Mouse (Mus musculus) midbrain, embryonic 11.5 days (tissue): Measurements from ENCODE around the gene Wasl. TPM values are rescaled to one million over a fixed set of nuclear protein-coding genes. Genes with fewer than 3 reads are reported as not detected.

Experiments
- ATAC-seq: fragments of 200-750 bp; cut with Nextera tagmentation; 2 replicates; pipeline ENCODE4 v1.8.0; 2017; ENCODE audit warnings: moderate TSS enrichment, moderate library complexity; ENCODE audit not compliant: low FRiP score
- DNase-seq: peaks from one replicate; pipeline ENCODE4 v3.0.0; 2015; ENCODE audit warnings: low spot score; ENCODE audit errors: missing footprints
- H3K27ac ChIP-seq: fragments of 300-500 bp; sonication (generic); 2 replicates; pipeline ENCODE4 v1.5.1; 2014; ENCODE audit warnings: low read depth, low read length
- H3K27me3 ChIP-seq: fragments of 300-500 bp; sonication (generic); 2 replicates; pipeline ENCODE4 v1.6.1; 2014; ENCODE audit warnings: mild to moderate bottlenecking, low read length, moderate library complexity, mixed read lengths; ENCODE audit not compliant: control insufficient read depth, insufficient read depth
- H3K36me3 ChIP-seq: fragments of 300-500 bp; sonication (generic); 2 replicates; pipeline ENCODE4 v1.6.1; 2014; ENCODE audit warnings: mild to moderate bottlenecking, low read length, moderate library complexity, mixed read lengths; ENCODE audit not compliant: control insufficient read depth, insufficient read depth
- H3K4me1 ChIP-seq: fragments of 300-500 bp; sonication (generic); 2 replicates; pipeline ENCODE4 v1.6.1; 2014; ENCODE audit warnings: low read length; ENCODE audit not compliant: control insufficient read depth, insufficient read depth
- H3K4me2 ChIP-seq: fragments of 300-500 bp; sonication (generic); 2 replicates; pipeline ENCODE4 v1.6.1; 2014; ENCODE audit warnings: mild to moderate bottlenecking, moderate library complexity
- H3K4me3 ChIP-seq: fragments of 300-500 bp; sonication (generic); 2 replicates; pipeline ENCODE4 v1.5.1; 2014; ENCODE audit warnings: low read depth, low read length
- H3K9ac ChIP-seq: fragments of 300-500 bp; sonication (generic); 2 replicates; pipeline ENCODE4 v1.6.1; 2014; ENCODE audit warnings: low read length
- H3K9me3 ChIP-seq: fragments of 300-500 bp; sonication (generic); 2 replicates; pipeline ENCODE4 v1.6.1; 2016; ENCODE audit warnings: low read length; ENCODE audit not compliant: control insufficient read depth
- WGBS: fragments of 180-500 bp; shearing (Covaris S2); extraction: QIAGEN DNeasy Blood & Tissue Kit; methylation state at CpG from one replicate; pipeline ENCODE4 v1.1.7; 2014; 5-methylcytosine and 5-hydroxymethylcytosine counted together
- polyA plus RNA-seq: library from polyadenylated mRNA; unstranded; fragments of >200 nt; fragmentation: Nextera tagmentation; extraction: Ambion mirVana; gene quantifications from 2 replicates; pipeline ENCODE4 v1.2.1, GENCODE M21; 2014

The Wasl gene
- polyA plus RNA-seq, 1 experiment from 2014 or later = 50.7 TPM

DNA sequence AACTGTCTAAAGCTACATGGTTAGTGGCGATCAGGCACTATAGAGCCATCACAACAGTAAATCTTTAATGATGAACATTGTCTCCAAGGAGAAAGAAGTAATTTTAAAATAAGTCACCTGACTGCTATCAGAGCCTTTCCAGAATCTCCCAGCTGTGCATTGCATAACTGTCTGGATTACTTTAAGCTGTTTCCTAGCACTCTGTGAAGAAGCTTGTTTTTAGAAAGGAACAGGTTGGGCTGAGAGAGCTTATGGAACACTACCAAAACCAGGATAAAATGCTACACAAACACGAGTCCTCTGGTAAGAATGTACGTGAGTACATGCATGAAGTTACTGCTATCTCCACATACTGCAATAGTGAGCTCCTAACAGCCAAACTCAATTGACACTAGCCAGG lies 14.1 kb downstream of the Wasl start:
- Histone ChIP-seq H3K4me2 (no peak overlapping the region), H3K36me3 (no peaks in the 10 kb centered on the region), H3K4me3 (no peak overlapping the region), H3K9me3 (no peaks in the 10 kb centered on the region), H3K4me1 (no peaks in the 10 kb centered on the region), H3K27ac (no peak overlapping the region), H3K27me3 (no peaks in the 10 kb centered on the region), H3K9ac (no peak overlapping the region)
- WGBS = 85% methylated on average over 3 of the region's 3 CpGs
- ATAC-seq (no peak), DNase-seq (no peak)

DNA sequence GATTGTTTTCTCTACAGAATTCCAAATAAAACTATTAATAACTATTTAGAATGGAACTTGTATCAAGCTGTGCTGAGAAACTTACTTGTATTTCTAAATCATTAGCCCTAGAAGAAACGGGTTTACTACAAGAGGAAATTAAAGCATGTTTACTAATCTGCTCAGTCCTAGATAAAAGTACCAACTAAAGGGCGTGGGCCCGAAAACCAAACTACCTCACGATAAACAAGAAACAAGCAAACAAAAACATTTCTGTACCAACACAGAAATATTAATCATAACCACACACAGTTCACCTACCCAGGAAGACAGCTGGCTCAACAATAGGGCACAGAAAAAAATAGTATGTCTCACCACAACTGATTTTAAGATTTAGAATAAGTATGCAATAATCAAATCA lies 16.4 kb downstream of the Wasl start:
- H3K27me3 ChIP-seq = no peaks in the 10 kb centered on the region
- no peaks in the 10 kb centered on the region for H3K9me3 ChIP-seq
- H3K9ac ChIP-seq = no peak overlapping the region
- no peaks in the 10 kb centered on the region for H3K4me1 ChIP-seq
- H3K4me2 ChIP-seq = no peak overlapping the region
- DNase-seq = no peak
- H3K27ac ChIP-seq = no peak overlapping the region
- WGBS = 94% methylated on average over 4 of the region's 4 CpGs
- no peak overlapping the region for H3K4me3 ChIP-seq
- no peaks in the 10 kb centered on the region for H3K36me3 ChIP-seq
- no peak for ATAC-seq

GRCm38 (mm10) chr6:24647103-24647691 lies 17.6 kb downstream of the Wasl start:
- Histone ChIP-seq H3K4me2 (no peak overlapping the region), H3K4me3 (no peak overlapping the region), H3K9ac (no peak overlapping the region), H3K27me3 (no peaks in the 10 kb centered on the region), H3K36me3 (no peaks in the 10 kb centered on the region), H3K9me3 (no peaks in the 10 kb centered on the region), H3K4me1 (no peaks in the 10 kb centered on the region), H3K27ac (no peak overlapping the region)
- ATAC-seq (no peak), DNase-seq (no peak)
- 80% methylated on average over 4 of the region's 4 CpGs for WGBS

GRCm38 (mm10) chr6:24645346-24646053 lies 19.3 kb downstream of the Wasl start:
- DNase-seq = no peak
- Histone ChIP-seq H3K36me3 (no peaks in the 10 kb centered on the region), H3K4me3 (no peak overlapping the region)

GRCm38 (mm10) chr6:24642960-24643359 lies 21.8 kb downstream of the Wasl start:
- no peaks in the 10 kb centered on the region for H3K36me3 ChIP-seq
- ATAC-seq = no peak
- H3K4me1 ChIP-seq = no peaks in the 10 kb centered on the region
- H3K9ac ChIP-seq = no peak overlapping the region
- WGBS = 95% methylated on average over 3 of the region's 3 CpGs
- H3K9me3 ChIP-seq = no peaks in the 10 kb centered on the region
- H3K4me3 ChIP-seq = no peak overlapping the region
- DNase-seq = no peak
- H3K27me3 ChIP-seq = no peaks in the 10 kb centered on the region
- H3K4me2 ChIP-seq = no peak overlapping the region
- no peak overlapping the region for H3K27ac ChIP-seq

More at GRCm38 (mm10) chr6:24645346-24646053, 19.3 kb downstream of the Wasl start:
- no peak for ATAC-seq
- Histone ChIP-seq H3K4me2 (no peak overlapping the region), H3K27me3 (no peaks in the 10 kb centered on the region), H3K9ac (no peak overlapping the region), H3K4me1 (no peaks in the 10 kb centered on the region), H3K9me3 (no peaks in the 10 kb centered on the region), H3K27ac (no peak overlapping the region)
- WGBS = 84% methylated on average over 6 of the region's 6 CpGs

GRCm38 (mm10) chr6:24642161-24642560 lies 22.6 kb downstream of the Wasl start:
- H3K4me3 ChIP-seq = no peak overlapping the region
- DNase-seq = peak; percentile 51
- H3K9ac ChIP-seq = no peak overlapping the region
- H3K9me3 ChIP-seq = no peaks in the 10 kb centered on the region
- H3K36me3 ChIP-seq = no peaks in the 10 kb centered on the region
- 94% methylated on average over 2 of the region's 2 CpGs for WGBS
- H3K4me2 ChIP-seq = no peak overlapping the region
- ATAC-seq = no peak
- no peak overlapping the region for H3K27ac ChIP-seq
- H3K4me1 ChIP-seq = no peaks in the 10 kb centered on the region
- no peaks in the 10 kb centered on the region for H3K27me3 ChIP-seq

DNA sequence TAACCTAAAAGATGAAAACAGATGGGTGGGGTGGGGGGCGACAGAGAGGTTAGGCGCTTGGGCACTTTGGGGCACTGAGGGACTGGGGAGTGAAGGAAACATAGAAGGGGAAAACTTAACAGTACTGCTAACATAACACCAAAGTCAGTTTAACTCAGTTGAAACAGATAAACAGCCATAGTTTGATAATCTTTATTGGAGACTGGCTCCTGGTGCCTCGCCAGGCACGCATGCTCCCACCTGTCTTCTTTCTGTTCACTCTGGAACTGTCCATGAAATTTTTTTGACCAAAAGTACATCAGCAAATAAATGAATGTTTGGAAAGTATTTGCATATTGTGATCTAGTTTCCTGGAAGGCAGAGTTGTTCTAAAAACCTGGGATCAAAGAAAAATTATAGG lies 23.5 kb downstream of the Wasl start:
- H3K9me3 ChIP-seq = no peaks in the 10 kb centered on the region
- WGBS = 90% methylated on average over 4 of the region's 4 CpGs
- no peaks in the 10 kb centered on the region for H3K4me1 ChIP-seq
- DNase-seq = no peak
- H3K27me3 ChIP-seq = no peaks in the 10 kb centered on the region
- no peak for ATAC-seq
- no peaks in the 10 kb centered on the region for H3K36me3 ChIP-seq
- H3K4me3 ChIP-seq = no peak overlapping the region
- no peak overlapping the region for H3K27ac ChIP-seq
- no peak overlapping the region for H3K9ac ChIP-seq
- H3K4me2 ChIP-seq = no peak overlapping the region

GRCm38 (mm10) chr6:24635814-24636213 lies 29.0 kb downstream of the Wasl start:
- Histone ChIP-seq H3K9me3 (no peaks in the 10 kb centered on the region), H3K9ac (no peak overlapping the region), H3K27me3 (no peaks in the 10 kb centered on the region), H3K4me3 (no peak overlapping the region), H3K4me2 (no peak overlapping the region), H3K4me1 (no peaks in the 10 kb centered on the region), H3K27ac (no peak overlapping the region), H3K36me3 (no peaks in the 10 kb centered on the region)
- ATAC-seq (no peak), DNase-seq (no peak)
- WGBS = 94% methylated on average over 2 of the region's 2 CpGs

- WGBS = 92% methylated on average over 3 of the region's 3 CpGs
- H3K9me3 ChIP-seq = no peaks in the 10 kb centered on the region
- H3K27ac ChIP-seq = no peak overlapping the region
- no peak overlapping the region for H3K9ac ChIP-seq
- H3K4me1 ChIP-seq = no peaks in the 10 kb centered on the region
- ATAC-seq = no peak
- no peak overlapping the region for H3K4me3 ChIP-seq
- no peak overlapping the region for H3K4me2 ChIP-seq
- H3K27me3 ChIP-seq = no peaks in the 10 kb centered on the region
- DNase-seq = no peak
- H3K36me3 ChIP-seq = no peaks in the 10 kb centered on the region
These were observed 30.7 kb downstream of the Wasl start for GRCm38 (mm10) chr6:24634065-24634464.
